Mouse (Mus musculus) heart, adult 2 months (tissue): ENCODE results near the gene Vps35l.

ENCODE experiments used
- CTCF ChIP-seq: fragments of 200-600 bp; IDR thresholded peaks from 2 replicates; pipeline ENCODE4 v1.8.1; 2022; ENCODE audit warnings: antibody characterized with exemption, mild to moderate bottlenecking, moderate library complexity
- EP300 ChIP-seq: fragments of 200-500 bp; IDR thresholded peaks from 2 replicates; pipeline ENCODE4 v1.6.1; 2011; ENCODE audit warnings: low read depth, low read length, control low read depth; ENCODE audit not compliant: insufficient read depth
- POLR2A ChIP-seq: fragments of 200-500 bp; IDR thresholded peaks from 2 replicates; pipeline ENCODE4 v1.6.1; 2011; ENCODE audit warnings: mild to moderate bottlenecking, low read depth, low read length, control low read depth; ENCODE audit not compliant: insufficient read depth

- no peak for TF ChIP-seq CTCF
- TF ChIP-seq EP300, result no peak
- TF ChIP-seq POLR2A, result no peak
Measured at GRCm38 (mm10) chr7:118889046-118889680, 149.1 kb downstream of the Vps35l start.
